Mouse (Mus musculus): Measurements from ENCODE around the gene Casp4.

DNA sequence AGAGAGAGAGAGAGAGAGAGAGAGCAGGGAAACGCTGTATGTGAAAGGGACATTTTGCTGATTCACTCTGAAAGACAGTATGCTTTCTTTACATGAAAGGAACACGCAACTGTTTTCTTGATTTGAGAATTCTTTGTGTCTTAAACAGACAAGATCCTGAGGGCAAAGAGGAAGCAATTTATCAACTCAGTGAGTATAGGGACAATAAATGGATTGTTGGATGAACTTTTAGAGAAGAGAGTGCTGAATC is 9.6 kb upstream of the Casp4 start:
- no peak for TF ChIP-seq CEBPB (IDR thresholded peaks at IDR 0.05; ENCODE audit: insufficient read depth, poor library complexity, severe bottlenecking)
- TF ChIP-seq POLR2A (IDR thresholded peaks at IDR 0.05; ENCODE audit: insufficient read length, low read depth), result no peak
- TF ChIP-seq TCF12 (IDR thresholded peaks at IDR 0.05; ENCODE audit: insufficient read depth, poor library complexity, severe bottlenecking), result no peak
- TF ChIP-seq POLR2AphosphoS2 (IDR thresholded peaks at IDR 0.05; ENCODE audit: insufficient read length, low read depth), result no peak
- TF ChIP-seq E2F4 (IDR thresholded peaks at IDR 0.05; ENCODE audit: insufficient read depth), result no peak
- no peak for TF ChIP-seq SRF (IDR thresholded peaks at IDR 0.05; ENCODE audit: control insufficient read depth, insufficient read length, low read depth)
- no peak for TF ChIP-seq MAX (IDR thresholded peaks at IDR 0.05; ENCODE audit: low read depth)
- no peak for TF ChIP-seq TCF3 (IDR thresholded peaks at IDR 0.05; ENCODE audit: insufficient read length, low read depth)
- no peak for TF ChIP-seq MYOD1 (IDR thresholded peaks at IDR 0.05; ENCODE audit: control insufficient read depth in 1 of 3, insufficient read length in 2 of 3, low read depth in 2 of 3)
- no peak for TF ChIP-seq USF1 (IDR thresholded peaks at IDR 0.05; ENCODE audit: low read depth)
